Mouse (Mus musculus): ENCODE measurements at regions not wholly inside any gene's neighbourhood (a gene's known extent, or its start where the extent isn't known, plus 50 kb on each side); places are given as distances from the start of the nearest gene placed in this dataset.

- H3K27ac ChIP-seq (ENCODE audit: insufficient read depth, low read depth) = peak overlapping the region; percentile 99
- peak overlapping the region; percentile 74 for H3K9ac ChIP-seq (ENCODE audit: insufficient read depth, low read depth)
- no peak for TF ChIP-seq MEF2A (IDR thresholded peaks at IDR 0.05; ENCODE audit: borderline replicate concordance, low read depth, low read length)
- no peak for TF ChIP-seq ELF1 (IDR thresholded peaks at IDR 0.05; ENCODE audit: low read depth, low read length)
- TF ChIP-seq TBP (conservative IDR thresholded peaks at IDR 0.05; ENCODE audit: low read depth, low read length) = 0 out of 2 replicates have a peak, but pooled peaks have one; percentile 30
- H3K9me3 ChIP-seq (replicated peaks; ENCODE audit: low read length) = peaks cover 3% of the 10 kb centered on the region
- peaks cover 16% of the 10 kb centered on the region for H3K79me2 ChIP-seq (replicated peaks; ENCODE audit: control insufficient read depth, extremely low read depth, insufficient read depth, poor library complexity, severe bottlenecking)
- in situ Hi-C loops (cut with MboI; ENCODE audit: low pct_ligation_motif_present, low pct_unique_long_range_greater_than_20kb, low sequenced_read_pairs) (no loop called here), dilution Hi-C loops (cut with MboI; ENCODE audit: extremely low pct_ligation_motif_present, extremely low pct_unique_long_range_greater_than_20kb, low sequenced_read_pairs) (no loop called here)
- no peaks in the 10 kb centered on the region for H3K27me3 ChIP-seq (replicated peaks)
- no peak overlapping the region for H3K4me2 ChIP-seq (ENCODE audit: insufficient read depth, low read depth, poor library complexity, severe bottlenecking)
- H3K4me3 ChIP-seq (replicated peaks in 1 of 3; ENCODE audit: low read depth in 2 of 3, low read length in 2 of 3, poor library complexity in 1 of 3) = no peak overlapping the region
- no peak for DNase-seq (ENCODE audit: extremely low read depth)
- H3K36me3 ChIP-seq (replicated peaks in 1 of 2; ENCODE audit: control insufficient read depth in 1 of 2, insufficient read depth in 1 of 2, low read length in 1 of 2) = peaks cover 14 to 46% of the 10 kb centered on the region in 2 experiments
- peaks cover 30 to 79% of the 10 kb centered on the region in 2 experiments for H3K4me1 ChIP-seq (ENCODE audit: control insufficient read depth in 1 of 2, insufficient read depth in 2 of 2)
Measured at GRCm38 (mm10) chr4:89392791-89393190, 82.0 kb upstream of the Cdkn2b start.

DNA sequence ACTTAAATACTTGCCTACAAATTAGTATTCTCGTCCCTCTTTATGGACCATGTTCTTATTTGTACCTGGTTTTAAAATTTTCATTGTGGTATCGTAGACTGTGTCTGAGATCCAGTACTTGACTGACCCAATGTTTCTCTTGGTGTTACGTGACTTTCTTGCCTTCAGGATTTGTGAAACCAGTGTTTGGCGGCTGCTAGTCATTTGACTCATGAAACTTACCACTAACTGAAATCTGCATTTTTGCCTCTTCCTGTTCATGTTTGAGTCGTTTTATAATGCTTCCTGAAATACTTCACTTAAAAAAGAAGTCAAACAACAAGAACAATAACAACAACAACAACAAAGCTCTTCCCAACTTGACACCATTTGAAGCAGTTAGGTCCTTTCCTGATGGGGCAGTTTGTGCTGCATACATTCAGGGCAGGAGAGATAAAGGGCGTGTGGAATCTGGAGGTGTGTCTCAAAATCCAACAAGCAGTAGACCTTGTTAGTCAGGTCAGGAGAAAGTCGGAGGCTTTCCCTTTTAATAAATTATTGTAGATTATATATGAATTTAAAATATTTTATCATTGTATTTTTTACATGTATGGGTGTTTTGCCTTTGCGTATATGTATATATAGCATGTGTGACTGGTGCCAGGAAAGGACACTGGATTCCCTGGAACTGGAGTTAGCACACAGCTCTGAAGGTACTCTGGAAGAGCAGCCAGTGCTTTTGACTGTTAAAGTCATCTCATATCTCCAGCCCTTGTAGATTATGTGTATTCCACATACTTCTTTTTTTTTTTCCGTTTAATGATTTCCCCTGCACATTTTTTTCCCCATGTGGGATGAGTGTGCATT is 80.8 kb upstream of the Cdkn2b start:
- dilution Hi-C loops (cut with MboI; ENCODE audit: extremely low pct_ligation_motif_present, extremely low pct_unique_long_range_greater_than_20kb, low sequenced_read_pairs) (no loop called here), in situ Hi-C loops (cut with MboI; ENCODE audit: low pct_ligation_motif_present, low pct_unique_long_range_greater_than_20kb, low sequenced_read_pairs) (no loop called here)
- Histone ChIP-seq H3K79me2 (replicated peaks; ENCODE audit: control insufficient read depth, extremely low read depth, insufficient read depth, poor library complexity, severe bottlenecking) (peaks cover 16% of the 10 kb centered on the region), H3K36me3 (replicated peaks in 1 of 2; ENCODE audit: control insufficient read depth in 1 of 2, insufficient read depth in 1 of 2, low read length in 1 of 2) (peaks cover 17 to 52% of the 10 kb centered on the region in 2 experiments), H3K4me2 (ENCODE audit: insufficient read depth, low read depth, poor library complexity, severe bottlenecking) (peak overlapping the region; percentile 74), H3K27me3 (replicated peaks) (no peaks in the 10 kb centered on the region), H3K27ac (ENCODE audit: insufficient read depth, low read depth) (peak overlapping the region; percentile 99), H3K9me3 (replicated peaks; ENCODE audit: low read length) (peaks cover 3% of the 10 kb centered on the region), H3K4me3 (replicated peaks in 1 of 3; ENCODE audit: low read depth in 2 of 3, low read length in 2 of 3, poor library complexity in 1 of 3) (no peak overlapping the region), H3K9ac (ENCODE audit: insufficient read depth, low read depth) (peak overlapping the region; percentile 81), H3K4me1 (ENCODE audit: control insufficient read depth in 1 of 2, insufficient read depth in 2 of 2) (peaks cover 38 to 86% of the 10 kb centered on the region in 2 experiments)
- no peak for DNase-seq (ENCODE audit: extremely low read depth)
- TF ChIP-seq NELFE (IDR thresholded peaks at IDR 0.05; ENCODE audit: low read depth, low read length) = no peak
- TF ChIP-seq NRF1 (IDR thresholded peaks at IDR 0.05; ENCODE audit: low read depth, low read length) = no peak
- TF ChIP-seq MEF2A (IDR thresholded peaks at IDR 0.05; ENCODE audit: borderline replicate concordance, low read depth, low read length) = peak; percentile 87; the same call in 1 of the 2 replicates
- TF ChIP-seq UBTF (IDR thresholded peaks at IDR 0.05; ENCODE audit: low read depth, low read length) = no peak
- no peak for TF ChIP-seq MAZ (IDR thresholded peaks at IDR 0.05; ENCODE audit: low read depth, low read length)
- peak; percentile 57; the same call in 1 of the 2 replicates for TF ChIP-seq SIN3A (IDR thresholded peaks at IDR 0.05; ENCODE audit: low read length)
- TF ChIP-seq JUN (IDR thresholded peaks at IDR 0.05; ENCODE audit: insufficient read depth, low read depth, low read length) = peak; percentile 71
- no peak for TF ChIP-seq GABPA (IDR thresholded peaks at IDR 0.05; ENCODE audit: insufficient replicate concordance, low read depth, low read length)
- TF ChIP-seq USF1 (IDR thresholded peaks at IDR 0.05; ENCODE audit: low read depth, low read length) = no peak
- no peak; the same call in 1 of the 2 replicates for TF ChIP-seq POLR2A (IDR thresholded peaks at IDR 0.05; ENCODE audit: low read depth, low read length)
- TF ChIP-seq EP300 (IDR thresholded peaks at IDR 0.05; ENCODE audit: low read length) = peak; percentile 92
- peak; percentile 85 for TF ChIP-seq POLR2AphosphoS2 (IDR thresholded peaks at IDR 0.05; ENCODE audit: low read depth, low read length)
- TF ChIP-seq ETS1 (conservative IDR thresholded peaks at IDR 0.05; ENCODE audit: low read depth, low read length) = peak; percentile 78; the same call in 1 of the 2 replicates
- no peak for TF ChIP-seq SMC3 (IDR thresholded peaks at IDR 0.05; ENCODE audit: low read depth, low read length)
- TF ChIP-seq TBP (conservative IDR thresholded peaks at IDR 0.05; ENCODE audit: low read depth, low read length) = no peak
- peak; percentile 87 for TF ChIP-seq CHD1 (IDR thresholded peaks at IDR 0.05; ENCODE audit: low read depth, low read length)
- TF ChIP-seq E2F4 (IDR thresholded peaks at IDR 0.05; ENCODE audit: insufficient replicate concordance, low read depth, low read length) = peak; percentile 31; the same call in 1 of the 2 replicates
- TF ChIP-seq MAX (IDR thresholded peaks at IDR 0.05; ENCODE audit: low read length) = no peak
- TF ChIP-seq ZNF384 (IDR thresholded peaks at IDR 0.05; ENCODE audit: low read depth, low read length) = peak; percentile 76
- peak; percentile 8; the same call in 1 of the 2 replicates for TF ChIP-seq ZMIZ1 (IDR thresholded peaks at IDR 0.05; ENCODE audit: low read depth, low read length)
- TF ChIP-seq USF2 (conservative IDR thresholded peaks at IDR 0.05; ENCODE audit: low read depth, low read length) = no peak
- no peak; the same call in 1 of the 2 replicates for TF ChIP-seq RAD21 (IDR thresholded peaks at IDR 0.05; ENCODE audit: low read depth, low read length)
- no peak for TF ChIP-seq KAT2A (IDR thresholded peaks at IDR 0.05; ENCODE audit: insufficient replicate concordance, low read length)
- TF ChIP-seq JUND (conservative IDR thresholded peaks at IDR 0.05; ENCODE audit: low read depth, low read length) = peak; percentile 80
- no peak for TF ChIP-seq ZC3H11A (IDR thresholded peaks at IDR 0.05; ENCODE audit: low read depth, low read length)
- TF ChIP-seq RCOR1 (conservative IDR thresholded peaks at IDR 0.05; ENCODE audit: low read depth, low read length) = peak; percentile 66; the same call in 1 of the 2 replicates
- TF ChIP-seq BHLHE40 (IDR thresholded peaks at IDR 0.05; ENCODE audit: low read depth, low read length) = peak; percentile 80
- peak; percentile 73; the same call in 1 of the 2 replicates for TF ChIP-seq MAFK (IDR thresholded peaks at IDR 0.05; ENCODE audit: insufficient replicate concordance, low read length)
- TF ChIP-seq ELF1 (IDR thresholded peaks at IDR 0.05; ENCODE audit: low read depth, low read length) = peak; percentile 56; the same call in 1 of the 2 replicates
- no peak for TF ChIP-seq CTCF (conservative IDR thresholded peaks at IDR 0.05 in 1 of 2, IDR thresholded peaks at IDR 0.05 in 1 of 2; ENCODE audit: low read depth in 2 of 2, low read length in 2 of 2)
